Mouse (Mus musculus) kidney, embryonic 15.5 days (tissue): ENCODE data around the gene Pth2. TPM values are rescaled to one million over a fixed set of nuclear protein-coding genes. Genes with fewer than 3 reads are reported as not detected.

ENCODE experiments used
- ATAC-seq: fragments of 200-750 bp; cut with Nextera tagmentation; replicated peaks from 2 replicates; pipeline ENCODE4 v1.8.0; 2017; ENCODE audit warnings: moderate TSS enrichment; ENCODE audit not compliant: low FRiP score
- H3K27ac ChIP-seq: fragments of 300-500 bp; sonication (generic); 2 replicates; pipeline ENCODE4 v1.5.1; 2015; ENCODE audit warnings: mild to moderate bottlenecking, inconsistent platforms
- H3K27me3 ChIP-seq: fragments of 300-500 bp; sonication (generic); 2 replicates; pipeline ENCODE4 v1.6.1; 2015; ENCODE audit warnings: inconsistent platforms
- H3K36me3 ChIP-seq: fragments of 300-500 bp; sonication (generic); 2 replicates; pipeline ENCODE4 v1.6.1; 2015; ENCODE audit warnings: inconsistent platforms
- H3K4me1 ChIP-seq: fragments of 300-500 bp; sonication (generic); 2 replicates; pipeline ENCODE4 v1.6.1; 2015; ENCODE audit warnings: inconsistent platforms
- H3K4me2 ChIP-seq: fragments of 300-500 bp; sonication (generic); 2 replicates; pipeline ENCODE4 v1.6.1; 2015; ENCODE audit warnings: moderate library complexity, mild to moderate bottlenecking, inconsistent platforms
- H3K4me3 ChIP-seq: fragments of 300-500 bp; sonication (generic); replicated peaks from 2 replicates; pipeline ENCODE4 v1.5.1; 2015; ENCODE audit warnings: mild to moderate bottlenecking, inconsistent platforms
- H3K9ac ChIP-seq: fragments of 300-500 bp; sonication (generic); 2 replicates; pipeline ENCODE4 v1.6.1; 2015; ENCODE audit warnings: mild to moderate bottlenecking, inconsistent platforms
- H3K9me3 ChIP-seq: fragments of 300-500 bp; sonication (generic); replicated peaks from 2 replicates; pipeline ENCODE4 v1.6.1; 2016; ENCODE audit warnings: inconsistent platforms
- WGBS: fragments of 180-500 bp; shearing (Covaris S2); methylation state at CpG from one replicate; pipeline ENCODE4 v1.1.7; 2015; ENCODE audit warnings: mixed read lengths; 5-methylcytosine and 5-hydroxymethylcytosine counted together
- polyA plus RNA-seq: library from polyadenylated mRNA; unstranded; fragments of >200 nt; fragmentation: Nextera tagmentation; extraction: Ambion mirVana; gene quantifications from 2 replicates; pipeline ENCODE4 v1.2.1, GENCODE M21; 2015

Gene Pth2
- polyA plus RNA-seq, 1 experiment from 2014 or later = not detected

DNA sequence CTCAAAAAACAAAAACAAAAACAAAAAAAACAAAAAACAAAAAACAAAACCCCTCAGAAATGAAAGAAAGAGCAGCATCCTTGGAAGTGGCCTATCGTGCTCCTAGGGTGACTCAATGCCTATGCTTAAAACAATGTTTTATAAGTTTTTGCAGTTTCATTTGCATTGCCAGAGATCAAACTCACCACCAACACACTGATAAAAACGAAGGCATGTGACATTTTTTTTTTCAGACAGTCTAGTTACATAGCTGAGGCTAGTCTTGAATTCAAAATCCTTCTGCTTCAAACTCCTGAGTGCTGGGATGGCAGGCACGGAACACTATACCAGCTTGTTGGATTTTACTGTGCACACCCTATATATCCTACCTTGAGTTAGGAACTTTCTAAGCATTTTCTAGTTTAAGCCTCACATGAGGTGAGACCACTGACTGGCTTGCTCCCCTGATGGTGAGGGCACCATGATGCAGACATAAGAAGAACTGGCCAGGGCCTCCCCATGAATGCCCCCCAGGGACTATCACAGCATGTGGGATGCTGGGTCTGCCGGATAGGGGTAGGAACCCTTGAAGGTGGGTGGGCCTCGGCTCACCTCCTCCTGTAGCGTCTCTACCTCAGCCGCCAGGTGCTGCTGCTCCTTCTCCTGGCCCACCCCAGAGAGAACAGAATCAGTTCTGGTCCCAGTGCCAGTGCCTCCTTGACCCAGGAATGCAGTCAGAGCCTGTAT is 12.0 kb downstream of the Pth2 start:
- 89% methylated on average over 7 of the region's 7 CpGs for WGBS
- Histone ChIP-seq H3K4me2 (no peak overlapping the region), H3K9me3 (no peaks in the 10 kb centered on the region), H3K27ac (peak overlapping the region; percentile 67), H3K36me3 (no peaks in the 10 kb centered on the region), H3K4me3 (no peak overlapping the region), H3K27me3 (peaks cover 45% of the 10 kb centered on the region), H3K9ac (no peak overlapping the region), H3K4me1 (peaks cover 26% of the 10 kb centered on the region)
- no peak for ATAC-seq

DNA sequence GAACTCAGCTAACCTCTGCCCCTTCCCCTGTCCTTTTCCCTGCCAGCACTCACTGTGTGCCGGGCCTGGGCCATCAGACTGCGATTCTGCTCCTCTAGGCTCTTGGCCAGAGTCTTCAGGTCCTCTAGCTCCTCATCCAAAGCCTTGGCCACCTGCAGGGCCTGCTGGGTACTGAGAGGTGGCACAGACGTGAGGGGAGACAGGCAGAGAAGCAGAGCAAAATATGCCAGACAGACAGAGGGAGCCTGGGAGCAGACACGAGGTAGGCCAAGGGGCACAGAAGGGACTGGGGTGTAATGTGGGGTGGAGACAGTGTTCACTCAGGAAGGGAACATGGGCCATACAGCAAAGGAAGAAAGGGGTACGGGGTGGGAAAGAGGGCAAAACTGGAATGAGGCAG is 12.6 kb downstream of the Pth2 start:
- no peak overlapping the region for H3K9ac ChIP-seq
- H3K27ac ChIP-seq = no peak overlapping the region
- no peak overlapping the region for H3K4me2 ChIP-seq
- WGBS = 56% methylated on average over 5 of the region's 5 CpGs
- H3K9me3 ChIP-seq = no peaks in the 10 kb centered on the region
- H3K4me3 ChIP-seq = no peak overlapping the region
- no peaks in the 10 kb centered on the region for H3K36me3 ChIP-seq
- ATAC-seq = no peak
- peaks cover 41% of the 10 kb centered on the region for H3K27me3 ChIP-seq
- H3K4me1 ChIP-seq = peaks cover 29% of the 10 kb centered on the region

DNA sequence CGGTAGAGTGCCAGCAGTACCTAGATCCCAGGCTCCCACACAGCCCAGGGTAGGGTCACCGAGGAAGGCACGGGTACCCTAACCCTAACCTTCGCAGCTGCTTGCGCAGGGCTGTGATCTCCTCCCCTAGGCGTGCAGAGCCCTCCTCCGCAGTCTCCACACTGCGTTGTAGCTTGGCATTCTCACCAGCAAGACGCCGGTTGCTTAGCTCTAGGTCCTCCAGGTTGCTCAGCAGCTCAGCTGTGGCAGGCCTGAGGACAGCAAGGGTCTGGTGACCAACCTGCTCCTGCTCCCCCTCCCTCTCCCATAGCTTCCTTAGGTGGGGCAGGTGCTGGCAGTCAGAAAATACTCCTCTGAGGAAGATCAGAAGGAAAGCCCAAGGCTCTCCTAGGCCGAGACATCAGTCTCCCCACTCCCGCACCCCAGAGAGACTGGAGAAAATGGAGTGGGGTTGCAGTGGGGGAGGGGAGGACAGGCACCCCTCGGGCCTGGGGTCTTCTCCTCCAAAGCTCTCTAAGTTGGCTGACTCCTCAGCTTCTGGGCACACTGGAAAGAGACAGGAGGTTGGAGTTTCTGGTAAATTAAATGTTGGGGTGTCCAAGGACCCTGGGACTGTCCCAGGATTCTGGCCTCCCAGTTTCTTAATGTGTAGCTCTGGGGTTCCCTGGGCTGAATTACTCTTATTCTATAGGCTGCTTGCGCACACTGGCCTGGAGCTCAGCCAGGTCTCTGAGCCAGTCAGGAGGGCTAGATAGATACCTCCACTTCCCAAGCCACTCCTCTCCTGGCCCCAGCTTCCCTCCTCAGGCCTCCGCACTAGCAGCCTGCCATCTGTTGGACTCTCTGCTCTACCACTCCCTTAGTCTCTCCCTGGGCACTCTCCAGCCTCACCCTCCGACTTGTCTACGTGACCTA is 13.3 kb downstream of the Pth2 start:
- Histone ChIP-seq H3K9ac (no peak overlapping the region), H3K27ac (no peak overlapping the region), H3K36me3 (no peaks in the 10 kb centered on the region), H3K27me3 (peaks cover 34% of the 10 kb centered on the region), H3K9me3 (no peaks in the 10 kb centered on the region), H3K4me1 (peaks cover 29% of the 10 kb centered on the region), H3K4me3 (no peak overlapping the region), H3K4me2 (no peak overlapping the region)
- no peak for ATAC-seq
- WGBS = 75% methylated on average over 17 of the region's 17 CpGs

DNA sequence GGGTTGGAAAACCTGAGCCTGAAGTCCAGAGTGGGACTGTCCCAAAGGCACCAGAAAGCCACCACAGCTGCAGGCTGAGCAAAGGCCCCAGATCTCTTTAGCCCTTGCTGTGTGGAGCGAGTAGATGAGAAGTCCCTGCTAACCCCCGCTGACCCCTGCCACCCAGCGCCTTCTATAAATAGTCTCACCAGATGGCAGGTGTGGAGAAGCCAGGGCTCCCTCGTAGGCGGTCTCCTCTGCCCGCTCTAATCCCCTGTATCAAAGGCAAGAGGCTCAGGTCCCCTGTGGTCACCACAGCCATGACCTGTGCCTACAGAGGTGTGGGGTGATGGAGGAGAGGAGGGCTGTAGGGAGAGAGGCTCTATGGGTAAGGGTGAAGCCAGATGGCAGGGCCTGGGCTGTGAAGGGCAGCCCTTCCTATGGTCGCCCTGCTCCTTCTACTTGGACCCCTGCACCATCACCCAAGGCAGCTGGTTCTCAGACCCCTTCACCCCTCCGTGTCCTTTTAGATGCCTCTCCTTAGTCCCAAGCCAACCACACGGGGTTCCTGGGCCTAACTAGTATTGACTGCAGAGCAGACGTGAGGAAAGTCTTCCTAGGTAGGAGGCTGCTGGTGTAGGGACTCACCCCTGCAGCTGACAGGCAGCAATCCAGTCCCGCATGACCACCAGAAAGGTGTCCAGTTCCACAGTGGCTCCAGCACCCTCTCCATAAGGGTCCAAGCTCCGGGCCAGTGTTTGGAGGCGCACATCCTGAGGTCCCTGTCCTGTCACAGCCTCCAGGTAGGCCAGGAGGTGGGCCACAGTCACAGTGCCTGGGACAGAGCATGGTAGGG is 14.8 kb downstream of the Pth2 start:
- Histone ChIP-seq H3K27me3 (peaks cover 26% of the 10 kb centered on the region; the same call in 1 of the 2 replicates), H3K9me3 (no peaks in the 10 kb centered on the region), H3K4me3 (no peak overlapping the region), H3K9ac (no peak overlapping the region), H3K27ac (no peak overlapping the region), H3K4me1 (peaks cover 29% of the 10 kb centered on the region), H3K4me2 (no peak overlapping the region), H3K36me3 (no peaks in the 10 kb centered on the region)
- ATAC-seq = no peak
- WGBS = 58% methylated on average over 13 of the region's 13 CpGs

GRCm38 (mm10) chr7:45196176-45196535 is 15.4 kb downstream of the Pth2 start:
- Histone ChIP-seq H3K4me2 (no peak overlapping the region), H3K27ac (no peak overlapping the region), H3K4me3 (no peak overlapping the region), H3K27me3 (peaks cover 26% of the 10 kb centered on the region; the same call in 1 of the 2 replicates), H3K9ac (no peak overlapping the region), H3K4me1 (peaks cover 25% of the 10 kb centered on the region), H3K9me3 (no peaks in the 10 kb centered on the region), H3K36me3 (no peaks in the 10 kb centered on the region)
- ATAC-seq = no peak
- WGBS = 87% methylated on average over 4 of the region's 4 CpGs

DNA sequence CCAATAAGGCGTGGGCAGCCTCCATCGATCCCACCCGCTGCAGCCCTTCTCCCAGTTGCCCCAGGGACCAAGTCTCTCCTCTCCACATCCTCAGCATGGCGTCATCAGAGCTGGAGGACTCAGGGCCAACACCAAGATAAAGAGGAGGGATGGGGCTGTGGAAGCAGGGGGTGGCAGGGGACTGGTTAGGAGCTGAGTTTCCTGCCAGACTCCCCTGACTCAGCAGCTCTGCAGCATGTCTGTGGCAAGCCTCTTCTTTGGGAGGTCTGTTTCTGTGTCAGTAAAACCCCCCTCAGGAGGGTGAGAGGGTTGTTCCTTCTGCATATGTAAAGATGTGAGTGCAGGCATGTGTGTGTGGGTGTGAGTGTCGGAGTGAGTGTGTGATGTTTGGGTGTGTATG is 16.2 kb downstream of the Pth2 start:
- H3K9ac ChIP-seq = no peak overlapping the region
- ATAC-seq = no peak
- no peaks in the 10 kb centered on the region for H3K36me3 ChIP-seq
- H3K4me3 ChIP-seq = no peak overlapping the region
- WGBS = 69% methylated on average over 5 of the region's 5 CpGs
- peaks cover 16% of the 10 kb centered on the region for H3K4me1 ChIP-seq
- H3K27me3 ChIP-seq = peaks cover 22% of the 10 kb centered on the region; the same call in 1 of the 2 replicates
- no peak overlapping the region for H3K4me2 ChIP-seq
- H3K9me3 ChIP-seq = no peaks in the 10 kb centered on the region
- H3K27ac ChIP-seq = no peak overlapping the region

- Histone ChIP-seq H3K27me3 (peaks cover 22% of the 10 kb centered on the region; the same call in 1 of the 2 replicates), H3K9ac (no peak overlapping the region), H3K4me2 (no peak overlapping the region), H3K9me3 (no peaks in the 10 kb centered on the region), H3K27ac (no peak overlapping the region), H3K4me3 (no peak overlapping the region), H3K4me1 (peaks cover 8% of the 10 kb centered on the region; the same call in 1 of the 2 replicates), H3K36me3 (no peaks in the 10 kb centered on the region)
- WGBS = 9% methylated on average over 5 of the region's 5 CpGs
- 0 out of 2 replicates have a peak, but pooled peaks have one; percentile 43 for ATAC-seq
These were observed 17.6 kb downstream of the Pth2 start for GRCm38 (mm10) chr7:45198435-45198834.

GRCm38 (mm10) chr7:45198961-45199360 is 18.2 kb downstream of the Pth2 start:
- no peaks in the 10 kb centered on the region for H3K36me3 ChIP-seq
- no peak overlapping the region for H3K4me2 ChIP-seq
- H3K27me3 ChIP-seq = peaks cover 22% of the 10 kb centered on the region; the same call in 1 of the 2 replicates
- no peak for ATAC-seq
- H3K4me3 ChIP-seq = no peak overlapping the region
- no peak overlapping the region for H3K27ac ChIP-seq
- H3K9me3 ChIP-seq = no peaks in the 10 kb centered on the region
- 81% methylated on average over 11 of the region's 11 CpGs for WGBS
- 0 out of 2 replicates have a peak overlapping the region, but pooled peaks have one; percentile 2 for H3K9ac ChIP-seq
- H3K4me1 ChIP-seq = peaks cover 3% of the 10 kb centered on the region; the same call in 1 of the 2 replicates

DNA sequence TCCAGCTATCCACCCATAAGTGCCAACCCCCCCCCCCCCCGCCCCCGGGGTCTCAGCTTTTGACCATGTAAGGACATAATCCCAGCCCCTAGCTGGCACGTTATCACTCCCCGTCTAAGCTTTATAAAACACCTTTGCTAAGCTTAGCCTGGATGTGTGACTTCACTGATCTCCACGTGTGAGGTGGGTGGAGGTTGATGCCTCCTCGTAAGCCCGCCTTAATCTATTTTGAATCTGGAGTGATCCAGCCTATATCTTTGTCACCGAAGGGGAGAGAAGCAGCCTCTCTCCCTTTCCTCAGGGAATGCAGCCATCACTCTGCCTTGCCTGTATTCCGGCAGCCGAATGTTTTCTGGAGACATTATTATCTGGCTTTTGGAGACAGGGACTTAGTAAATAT is 21.9 kb downstream of the Pth2 start:
- Histone ChIP-seq H3K27ac (no peak overlapping the region), H3K36me3 (no peaks in the 10 kb centered on the region), H3K27me3 (peaks cover 6% of the 10 kb centered on the region; the same call in 1 of the 2 replicates), H3K9ac (no peak overlapping the region), H3K9me3 (no peaks in the 10 kb centered on the region), H3K4me2 (no peak overlapping the region), H3K4me1 (peaks cover 6% of the 10 kb centered on the region; the same call in 1 of the 2 replicates), H3K4me3 (no peak overlapping the region)
- ATAC-seq = no peak
- 61% methylated on average over 10 of the region's 10 CpGs for WGBS

GRCm38 (mm10) chr7:45204380-45205143 is 23.8 kb downstream of the Pth2 start, which contains the start of gene Ccdc155:
TSS of gene Ccdc155 (minus strand) at chr7:45204892.
- Histone ChIP-seq H3K9me3 (no peaks in the 10 kb centered on the region), H3K4me3 (peak within 1 kb of the TSS; percentile 46), H3K27ac (no peak within 1 kb of the TSS), H3K9ac (peak within 1 kb of the TSS; percentile 25; the same call in 1 of the 2 replicates), H3K36me3 (no peaks in the 10 kb centered on the region), H3K4me1 (peaks cover 4% of the 10 kb centered on the region; the same call in 1 of the 2 replicates), H3K4me2 (peak within 1 kb of the TSS; percentile 59), H3K27me3 (peaks cover 4% of the 10 kb centered on the region)
- WGBS = 8% methylated on average over 44 of the region's 44 CpGs
- peak; percentile 96 for ATAC-seq

DNA sequence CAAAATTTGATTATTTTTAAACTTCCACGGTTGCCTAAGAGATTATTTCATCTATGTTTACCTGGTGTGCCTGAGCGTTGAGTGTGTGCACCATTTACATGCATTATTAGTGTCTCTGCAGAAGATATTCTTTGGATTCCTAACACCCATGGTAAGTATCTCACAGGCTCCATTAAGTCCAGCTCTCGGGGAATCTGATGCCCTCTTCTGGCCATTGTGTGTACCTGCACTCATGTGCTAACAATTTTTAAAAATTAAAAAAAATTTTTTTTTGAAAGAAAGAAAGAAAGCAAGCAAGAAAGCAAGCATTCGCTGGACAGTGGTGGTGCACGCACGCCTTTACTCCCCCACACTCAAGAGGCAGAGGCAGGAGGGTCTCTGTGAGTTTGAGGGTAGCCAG is 27.5 kb downstream of the Pth2 start:
- no peak overlapping the region for H3K9ac ChIP-seq
- WGBS = 82% methylated on average over 6 of the region's 6 CpGs

More for the DNA sequence above, 27.5 kb downstream of the Pth2 start:
- no peak overlapping the region for H3K4me3 ChIP-seq
- no peak overlapping the region for H3K4me2 ChIP-seq
- no peaks in the 10 kb centered on the region for H3K36me3 ChIP-seq
- peaks cover 14% of the 10 kb centered on the region for H3K4me1 ChIP-seq
- H3K9me3 ChIP-seq = no peaks in the 10 kb centered on the region
- ATAC-seq = no peak
- peaks cover 29% of the 10 kb centered on the region for H3K27me3 ChIP-seq
- no peak overlapping the region for H3K27ac ChIP-seq
